Mouse (Mus musculus) kidney, embryonic 14.5 days (tissue): ENCODE measurements around the gene Dnajc30. TPM values are rescaled to one million over a fixed set of nuclear protein-coding genes. Genes with fewer than 3 reads are reported as not detected.
"Not testable (repeated sequence)": the region's sequence is repeated elsewhere in the genome, so short reads cannot be mapped to it uniquely, and the experiment has no call there.

Experiments
- ATAC-seq: fragments of 200-750 bp; cut with Nextera tagmentation; 2 replicates; pipeline ENCODE4 v1.8.0; 2017; ENCODE audit warnings: moderate number of reproducible peaks, mild to moderate bottlenecking, moderate TSS enrichment, moderate library complexity; ENCODE audit not compliant: low FRiP score, low TSS enrichment
- H3K27ac ChIP-seq: fragments of 300-500 bp; sonication (generic); 2 replicates; pipeline ENCODE4 v1.5.1; 2014; ENCODE audit warnings: low read depth, mild to moderate bottlenecking, low read length, moderate library complexity, mixed read lengths
- H3K27me3 ChIP-seq: fragments of 300-500 bp; sonication (generic); 2 replicates; pipeline ENCODE4 v1.6.1; 2014; ENCODE audit warnings: mild to moderate bottlenecking, low read length; ENCODE audit not compliant: control insufficient read depth, insufficient read depth
- H3K36me3 ChIP-seq: fragments of 300-500 bp; sonication (generic); 2 replicates; pipeline ENCODE4 v1.6.1; 2014; ENCODE audit warnings: low read length, mixed read lengths; ENCODE audit not compliant: control insufficient read depth, insufficient read depth
- H3K4me1 ChIP-seq: fragments of 300-500 bp; sonication (generic); 2 replicates; pipeline ENCODE4 v1.6.1; 2014; ENCODE audit warnings: low read length, mixed read lengths; ENCODE audit not compliant: control insufficient read depth, insufficient read depth
- H3K4me2 ChIP-seq: fragments of 300-500 bp; sonication (generic); replicated peaks from 2 replicates; pipeline ENCODE4 v1.6.1; 2014; ENCODE audit warnings: low read depth, mild to moderate bottlenecking, low read length
- H3K4me3 ChIP-seq: fragments of 300-500 bp; sonication (generic); 2 replicates; pipeline ENCODE4 v1.5.1; 2014; ENCODE audit warnings: mild to moderate bottlenecking, low read length
- H3K9ac ChIP-seq: fragments of 300-500 bp; sonication (generic); 2 replicates; pipeline ENCODE4 v1.6.1; 2014; ENCODE audit warnings: low read depth, mild to moderate bottlenecking, low read length, moderate library complexity
- H3K9me3 ChIP-seq: fragments of 300-500 bp; sonication (generic); 2 replicates; pipeline ENCODE4 v1.6.1; 2016; ENCODE audit warnings: low read length; ENCODE audit not compliant: control insufficient read depth
- WGBS: fragments of 180-500 bp; shearing (Covaris S2); extraction: QIAGEN DNeasy Blood & Tissue Kit; methylation state at CpG from one replicate; pipeline ENCODE4 v1.1.7; 2014; 5-methylcytosine and 5-hydroxymethylcytosine counted together
- polyA plus RNA-seq: library from polyadenylated mRNA; unstranded; fragments of >200 nt; fragmentation: Nextera tagmentation; extraction: Ambion mirVana; gene quantifications from 2 replicates; pipeline ENCODE4 v1.2.1, GENCODE M21; 2014

Gene Dnajc30
- polyA plus RNA-seq, 1 experiment from 2014 or later = 34.4 TPM

- WGBS = 90% methylated on average over 5 of the region's 5 CpGs
- Histone ChIP-seq H3K27me3 (no peaks in the 10 kb centered on the region), H3K9me3 (no peaks in the 10 kb centered on the region), H3K4me2 (no peak overlapping the region), H3K9ac (no peak overlapping the region), H3K36me3 (peaks cover 42% of the 10 kb centered on the region), H3K27ac (no peak overlapping the region), H3K4me1 (no peaks in the 10 kb centered on the region), H3K4me3 (no peak overlapping the region)
- ATAC-seq = no peak
These were observed 15.5 kb upstream of the Dnajc30 start for GRCm38 (mm10) chr5:135048539-135048938.

GRCm38 (mm10) chr5:135049268-135049667 lies 14.7 kb upstream of the Dnajc30 start:
- H3K36me3 ChIP-seq = peaks cover 50% of the 10 kb centered on the region
- H3K4me1 ChIP-seq, H3K9me3 ChIP-seq, ATAC-seq, H3K4me3 ChIP-seq, H3K27ac ChIP-seq, H3K9ac ChIP-seq, H3K4me2 ChIP-seq, H3K27me3 ChIP-seq: not testable (repeated sequence)
- WGBS = 82% methylated on average over 6 of the region's 6 CpGs

GRCm38 (mm10) chr5:135053356-135053755 lies 10.6 kb upstream of the Dnajc30 start:
- Histone ChIP-seq H3K36me3 (peaks cover 63% of the 10 kb centered on the region), H3K27ac (no peak overlapping the region), H3K9ac (no peak overlapping the region), H3K27me3 (no peaks in the 10 kb centered on the region), H3K4me3 (no peak overlapping the region), H3K9me3 (no peaks in the 10 kb centered on the region), H3K4me1 (no peaks in the 10 kb centered on the region), H3K4me2 (no peak overlapping the region)
- WGBS = 97% methylated on average over 12 of the region's 12 CpGs
- ATAC-seq = no peak

GRCm38 (mm10) chr5:135064382-135064766 lies 372 bp downstream of the Dnajc30 start:
- Histone ChIP-seq H3K9ac (peak overlapping the region; percentile 89), H3K27ac (no peak overlapping the region), H3K4me1 (peaks cover 11% of the 10 kb centered on the region), H3K27me3 (no peaks in the 10 kb centered on the region), H3K9me3 (no peaks in the 10 kb centered on the region), H3K4me3 (peak overlapping the region; percentile 90), H3K36me3 (peaks cover 27% of the 10 kb centered on the region), H3K4me2 (peak overlapping the region; percentile 93)
- ATAC-seq = peak; percentile 46
- WGBS = under 1% methylated on average over 40 of the region's 40 CpGs

GRCm38 (mm10) chr5:135064909-135065446 lies 976 bp downstream of the Dnajc30 start, which contains the start of gene Bud23:
Gene Bud23 (minus strand): TSS chr5:135064959.
- ATAC-seq, H3K9me3 ChIP-seq, H3K27me3 ChIP-seq, H3K27ac ChIP-seq: not testable (repeated sequence)
- WGBS = 74% methylated on average over 9 of the region's 9 CpGs
- H3K4me3 ChIP-seq = peak within 1 kb of the TSS; percentile 90
- peaks cover 11% of the 10 kb centered on the region for H3K4me1 ChIP-seq
- H3K36me3 ChIP-seq = peaks cover 21% of the 10 kb centered on the region
- peak within 1 kb of the TSS; percentile 89 for H3K9ac ChIP-seq
- H3K4me2 ChIP-seq = peak within 1 kb of the TSS; percentile 93

- ATAC-seq = no peak
- Histone ChIP-seq H3K36me3 (peaks cover 11% of the 10 kb centered on the region), H3K4me3 (no peak overlapping the region), H3K4me2 (no peak overlapping the region), H3K27ac (no peak overlapping the region), H3K9me3 (no peaks in the 10 kb centered on the region), H3K9ac (no peak overlapping the region), H3K4me1 (peaks cover 11% of the 10 kb centered on the region), H3K27me3 (no peaks in the 10 kb centered on the region)
- WGBS = 92% methylated on average over 3 of the region's 3 CpGs
These were observed 2.0 kb downstream of the Dnajc30 start for GRCm38 (mm10) chr5:135066008-135066407.

GRCm38 (mm10) chr5:135070448-135070847 lies 6.4 kb downstream of the Dnajc30 start:
- 88% methylated on average over 3 of the region's 3 CpGs for WGBS

GRCm38 (mm10) chr5:135072061-135072460 lies 8.1 kb downstream of the Dnajc30 start:
- no peak overlapping the region for H3K9ac ChIP-seq
- ATAC-seq = no peak
- H3K4me1 ChIP-seq = peaks cover 10% of the 10 kb centered on the region
- no peak overlapping the region for H3K4me3 ChIP-seq
- no peak overlapping the region for H3K4me2 ChIP-seq
- no peak overlapping the region for H3K27ac ChIP-seq
- H3K27me3 ChIP-seq = no peaks in the 10 kb centered on the region
- H3K36me3 ChIP-seq = peaks cover 7% of the 10 kb centered on the region; the same call in 1 of the 2 replicates
- 88% methylated on average over 2 of the region's 2 CpGs for WGBS
- H3K9me3 ChIP-seq = no peaks in the 10 kb centered on the region

More at GRCm38 (mm10) chr5:135070448-135070847, 6.4 kb downstream of the Dnajc30 start:
- Histone ChIP-seq H3K9ac (no peak overlapping the region), H3K4me2 (no peak overlapping the region), H3K36me3 (peaks cover 13% of the 10 kb centered on the region; the same call in 1 of the 2 replicates), H3K4me1 (peaks cover 13% of the 10 kb centered on the region), H3K9me3 (no peaks in the 10 kb centered on the region), H3K27ac (no peak overlapping the region), H3K27me3 (no peaks in the 10 kb centered on the region), H3K4me3 (no peak overlapping the region)
- no peak for ATAC-seq

- H3K4me3 ChIP-seq = no peak overlapping the region
- no peak for ATAC-seq
- H3K9ac ChIP-seq = peak overlapping the region; percentile 44; the same call in 1 of the 2 replicates
- H3K36me3 ChIP-seq = peaks cover 5% of the 10 kb centered on the region; the same call in 1 of the 2 replicates
- H3K9me3 ChIP-seq = no peaks in the 10 kb centered on the region
- H3K27me3 ChIP-seq = no peaks in the 10 kb centered on the region
- peaks cover 12% of the 10 kb centered on the region for H3K4me1 ChIP-seq
- 71% methylated on average over 6 of the region's 6 CpGs for WGBS
- H3K27ac ChIP-seq = no peak overlapping the region
- H3K4me2 ChIP-seq = no peak overlapping the region
These were observed 8.7 kb downstream of the Dnajc30 start for GRCm38 (mm10) chr5:135072720-135073119.
